Mouse (Mus musculus): ENCODE measurements at regions not wholly inside any gene's neighbourhood (a gene's known extent, or its start where the extent isn't known, plus 50 kb on each side); places are given as distances from the start of the nearest gene placed in this dataset.

DNA sequence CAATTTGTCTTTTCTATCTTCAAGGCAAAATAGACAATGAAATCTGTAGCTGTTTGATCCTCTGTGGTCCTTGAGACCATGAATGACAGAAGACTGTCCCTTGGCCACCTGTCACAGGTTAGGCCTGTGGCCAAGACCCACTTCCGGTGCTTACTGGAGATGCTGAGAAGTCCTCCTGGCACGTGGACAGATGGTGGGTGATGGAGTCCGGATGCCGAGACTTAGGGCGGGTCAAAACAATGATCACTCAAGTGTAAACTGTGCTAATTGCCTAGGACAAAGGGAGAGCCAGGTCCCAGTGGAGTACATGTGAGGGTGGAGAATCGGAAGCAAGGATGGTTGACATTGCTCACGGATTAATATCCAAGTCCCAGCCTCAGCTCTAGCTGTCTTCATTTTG is 117.7 kb upstream of the Ntf3 start:
- TF ChIP-seq POLR2A (IDR thresholded peaks at IDR 0.05; ENCODE audit: extremely low read depth, insufficient read depth, low read length) (no peak), CTCF (IDR thresholded peaks at IDR 0.05; ENCODE audit: extremely low read depth, insufficient read depth, low read length) (no peak)
